Mouse (Mus musculus): ENCODE data around the gene Kif16b. TPM values are rescaled to one million over a fixed set of nuclear protein-coding genes. Genes with fewer than 3 reads are reported as not detected.

The Kif16b gene
- polyA plus RNA-seq, 1 experiment from 2014 or later, result 16.4 TPM

DNA sequence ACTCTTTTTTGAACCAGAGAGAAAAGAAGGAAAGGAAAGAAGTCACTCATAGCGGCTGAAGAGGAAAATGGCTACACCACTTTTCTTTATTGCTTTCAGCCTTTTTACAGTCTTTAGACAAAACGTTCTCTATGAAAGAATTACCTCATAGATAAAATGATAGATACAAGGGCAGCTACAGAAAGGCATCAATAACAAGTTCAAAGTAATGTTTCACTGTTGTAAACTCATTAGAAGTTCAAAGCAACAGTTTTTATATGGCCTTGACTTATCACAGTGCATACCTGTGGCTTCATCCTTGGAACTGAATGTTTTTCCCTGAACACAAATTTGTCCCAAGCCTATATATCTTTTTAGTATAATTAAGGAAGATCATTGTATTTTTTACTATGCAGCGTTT is 62.6 kb downstream of the Kif16b start:
- 56% methylated on average over 3 of the region's 3 CpGs for WGBS
- Histone ChIP-seq H3K27me3 (ENCODE audit: control insufficient read depth, insufficient read depth, low read length) (no peaks in the 10 kb centered on the region), H3K4me2 (ENCODE audit: low read depth, low read length) (no peak overlapping the region), H3K9ac (ENCODE audit: low read length) (no peak overlapping the region), H3K36me3 (ENCODE audit: control insufficient read depth, insufficient read depth, low read length) (no peaks in the 10 kb centered on the region), H3K27ac (ENCODE audit: low read length) (peak overlapping the region; percentile 75), H3K4me1 (ENCODE audit: control insufficient read depth, insufficient read depth, low read length) (0 out of 2 replicates have a peak, but pooled peaks cover 3% of the 10 kb centered on the region), H3K4me3 (replicated peaks; ENCODE audit: low read length) (no peak overlapping the region), H3K9me3 (replicated peaks; ENCODE audit: control insufficient read depth, low read length) (no peaks in the 10 kb centered on the region)
- no peak for ATAC-seq (ENCODE audit: insufficient read depth, low FRiP score)

GRCm38 (mm10) chr2:142838118-142838517 is 63.2 kb downstream of the Kif16b start:
- 24% methylated on average over 1 of the region's 1 CpGs for WGBS
- H3K9ac ChIP-seq (ENCODE audit: low read length), result no peak overlapping the region
- no peaks in the 10 kb centered on the region for H3K9me3 ChIP-seq (replicated peaks; ENCODE audit: control insufficient read depth, low read length)
- ATAC-seq (ENCODE audit: insufficient read depth, low FRiP score), result peak; percentile 82
- 0 out of 2 replicates have a peak, but pooled peaks cover 3% of the 10 kb centered on the region for H3K4me1 ChIP-seq (ENCODE audit: control insufficient read depth, insufficient read depth, low read length)
- no peak overlapping the region for H3K4me3 ChIP-seq (replicated peaks; ENCODE audit: low read length)
- no peaks in the 10 kb centered on the region for H3K27me3 ChIP-seq (ENCODE audit: control insufficient read depth, insufficient read depth, low read length)
- H3K36me3 ChIP-seq (ENCODE audit: control insufficient read depth, insufficient read depth, low read length), result no peaks in the 10 kb centered on the region
- peak overlapping the region; percentile 30 for H3K27ac ChIP-seq (ENCODE audit: low read length)
- no peak overlapping the region for H3K4me2 ChIP-seq (ENCODE audit: low read depth, low read length)

DNA sequence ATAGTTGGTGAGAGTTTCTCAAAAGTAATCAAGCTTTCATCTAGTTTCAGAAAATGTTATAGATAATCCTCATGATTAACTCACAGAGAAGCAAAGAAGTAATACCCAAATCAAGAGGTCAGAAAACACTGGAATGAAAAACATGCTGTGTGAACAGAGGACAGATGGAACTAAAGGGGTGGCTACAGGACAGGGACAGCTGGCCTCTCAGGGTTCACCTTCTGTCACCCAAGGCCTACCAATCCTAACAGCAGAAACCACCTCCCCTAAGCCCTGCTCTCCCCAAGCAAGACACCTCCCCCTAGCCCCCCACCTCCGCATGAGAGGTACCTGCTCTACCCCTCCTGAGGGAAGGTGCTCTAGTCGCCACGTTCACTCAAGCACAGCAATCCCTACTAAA is 66.6 kb downstream of the Kif16b start:
- Histone ChIP-seq H3K4me3 (replicated peaks; ENCODE audit: low read length) (no peak overlapping the region), H3K9me3 (replicated peaks; ENCODE audit: control insufficient read depth, low read length) (no peaks in the 10 kb centered on the region)

DNA sequence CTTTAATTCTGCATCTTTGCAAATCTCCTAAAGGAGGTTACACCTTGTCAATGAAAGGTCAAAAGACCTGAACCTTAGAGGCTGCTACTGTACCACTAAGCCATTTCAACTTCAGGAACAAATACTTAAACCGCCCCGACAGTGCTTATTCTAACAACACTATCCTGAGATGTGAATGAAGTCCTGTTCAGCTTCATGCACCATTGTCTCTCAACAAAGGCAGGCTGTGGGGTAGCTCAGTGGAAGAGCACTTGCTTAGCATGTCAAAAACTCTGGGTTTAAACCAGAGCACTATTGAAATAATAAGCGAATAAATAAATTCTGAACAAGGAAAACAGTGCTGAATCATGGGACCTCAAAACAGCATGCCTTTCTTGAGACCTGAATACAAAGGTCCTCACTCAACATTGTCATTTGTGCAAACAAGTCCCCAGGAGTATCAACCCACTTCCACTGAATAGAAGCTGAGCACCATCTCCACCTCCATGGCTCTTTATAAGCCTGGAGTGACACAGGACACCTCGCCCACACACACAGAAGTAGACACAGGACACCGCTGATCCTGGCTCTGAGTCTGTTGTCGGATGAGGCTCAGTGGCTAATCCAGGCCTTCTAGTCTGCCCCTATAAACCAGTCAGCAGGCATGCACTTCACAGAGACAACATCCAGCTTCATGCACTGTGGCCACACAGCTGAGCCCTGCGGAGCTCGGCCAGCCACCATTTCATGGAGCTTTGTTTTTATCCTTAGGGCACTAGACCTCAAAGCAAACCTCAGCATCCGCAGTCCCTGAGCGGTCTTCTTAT is 68.5 kb downstream of the Kif16b start:
- Histone ChIP-seq H3K36me3 (ENCODE audit: control insufficient read depth, insufficient read depth, low read length) (no peaks in the 10 kb centered on the region), H3K27me3 (ENCODE audit: control insufficient read depth, insufficient read depth, low read length) (no peaks in the 10 kb centered on the region), H3K4me1 (ENCODE audit: control insufficient read depth, insufficient read depth, low read length) (no peaks in the 10 kb centered on the region), H3K9me3 (replicated peaks; ENCODE audit: control insufficient read depth, low read length) (no peaks in the 10 kb centered on the region), H3K4me2 (ENCODE audit: low read depth, low read length) (no peak overlapping the region), H3K9ac (ENCODE audit: low read length) (no peak overlapping the region), H3K4me3 (replicated peaks; ENCODE audit: low read length) (no peak overlapping the region), H3K27ac (ENCODE audit: low read length) (peak overlapping the region; percentile 32; the same call in 1 of the 2 replicates)
- peak; percentile 63; the same call in 1 of the 2 replicates for ATAC-seq (ENCODE audit: insufficient read depth, low FRiP score)
- WGBS, result 65% methylated on average over 10 of the region's 10 CpGs

More for the DNA sequence above, 66.6 kb downstream of the Kif16b start:
- Histone ChIP-seq H3K4me1 (ENCODE audit: control insufficient read depth, insufficient read depth, low read length) (0 out of 2 replicates have a peak, but pooled peaks cover 3% of the 10 kb centered on the region), H3K36me3 (ENCODE audit: control insufficient read depth, insufficient read depth, low read length) (no peaks in the 10 kb centered on the region), H3K4me2 (ENCODE audit: low read depth, low read length) (no peak overlapping the region), H3K9ac (ENCODE audit: low read length) (no peak overlapping the region), H3K27me3 (ENCODE audit: control insufficient read depth, insufficient read depth, low read length) (no peaks in the 10 kb centered on the region), H3K27ac (ENCODE audit: low read length) (no peak overlapping the region)
- 91% methylated on average over 3 of the region's 3 CpGs for WGBS
- ATAC-seq (ENCODE audit: insufficient read depth, low FRiP score), result no peak

- no peak overlapping the region for H3K27ac ChIP-seq (ENCODE audit: low read length)
- 40% methylated on average over 2 of the region's 2 CpGs for WGBS
- no peak overlapping the region for H3K9ac ChIP-seq (ENCODE audit: low read length)
- no peaks in the 10 kb centered on the region for H3K36me3 ChIP-seq (ENCODE audit: control insufficient read depth, insufficient read depth, low read length)
- no peak overlapping the region for H3K4me2 ChIP-seq (ENCODE audit: low read depth, low read length)
- H3K4me1 ChIP-seq (ENCODE audit: control insufficient read depth, insufficient read depth, low read length), result no peaks in the 10 kb centered on the region
- no peaks in the 10 kb centered on the region for H3K27me3 ChIP-seq (ENCODE audit: control insufficient read depth, insufficient read depth, low read length)
- no peaks in the 10 kb centered on the region for H3K9me3 ChIP-seq (replicated peaks; ENCODE audit: control insufficient read depth, low read length)
- no peak overlapping the region for H3K4me3 ChIP-seq (replicated peaks; ENCODE audit: low read length)
- peak; percentile 68; the same call in 1 of the 2 replicates for ATAC-seq (ENCODE audit: insufficient read depth, low FRiP score)
Observed at GRCm38 (mm10) chr2:142813033-142813432, 88.3 kb downstream of the Kif16b start.

DNA sequence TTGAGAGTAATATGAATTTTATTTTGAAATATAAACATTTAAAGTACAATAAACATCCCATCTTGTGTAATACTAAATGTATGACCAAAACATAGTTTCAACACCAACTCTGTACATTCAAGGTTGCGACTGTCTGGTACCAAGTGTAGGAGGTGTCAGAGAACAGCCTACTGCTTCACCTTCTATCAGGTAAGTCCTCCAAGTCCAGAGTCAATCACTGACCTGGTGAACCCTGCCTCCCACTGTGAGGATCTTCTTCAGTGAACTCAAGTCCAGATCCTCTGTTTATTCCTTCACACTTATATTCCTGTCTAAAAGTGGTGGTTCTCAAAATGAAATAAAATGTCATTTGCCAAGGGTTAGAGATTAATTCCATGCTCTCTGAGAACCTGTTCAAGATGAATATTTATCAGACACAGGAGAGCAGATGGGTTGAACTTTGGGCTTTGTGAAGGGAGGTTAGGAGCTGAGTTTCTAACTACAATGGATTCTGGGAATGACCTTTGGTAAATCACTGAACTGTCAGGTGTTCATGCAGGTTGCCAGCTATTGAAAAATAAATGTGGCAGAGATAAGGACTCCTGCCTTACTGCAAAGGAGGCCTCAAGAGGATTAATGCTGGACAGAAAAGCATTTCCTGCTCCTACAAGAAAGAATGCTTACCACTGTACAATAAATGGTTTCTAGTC is 97.4 kb downstream of the Kif16b start:
- Histone ChIP-seq H3K4me3 (replicated peaks; ENCODE audit: low read length) (no peak overlapping the region), H3K4me2 (ENCODE audit: low read depth, low read length) (no peak overlapping the region), H3K9me3 (replicated peaks; ENCODE audit: control insufficient read depth, low read length) (no peaks in the 10 kb centered on the region), H3K27me3 (ENCODE audit: control insufficient read depth, insufficient read depth, low read length) (no peaks in the 10 kb centered on the region), H3K36me3 (ENCODE audit: control insufficient read depth, insufficient read depth, low read length) (no peaks in the 10 kb centered on the region), H3K27ac (ENCODE audit: low read length) (no peak overlapping the region), H3K4me1 (ENCODE audit: control insufficient read depth, insufficient read depth, low read length) (no peaks in the 10 kb centered on the region), H3K9ac (ENCODE audit: low read length) (no peak overlapping the region)
- WGBS, result 94% methylated on average over 1 of the region's 1 CpGs
- ATAC-seq (ENCODE audit: insufficient read depth, low FRiP score), result no peak

GRCm38 (mm10) chr2:142797310-142797709 is 104.0 kb downstream of the Kif16b start:
- H3K9me3 ChIP-seq (replicated peaks; ENCODE audit: control insufficient read depth, low read length), result no peaks in the 10 kb centered on the region
- H3K4me1 ChIP-seq (ENCODE audit: control insufficient read depth, insufficient read depth, low read length), result no peaks in the 10 kb centered on the region
- no peak overlapping the region for H3K9ac ChIP-seq (ENCODE audit: low read length)
- ATAC-seq (ENCODE audit: insufficient read depth, low FRiP score), result no peak
- no peak overlapping the region for H3K4me3 ChIP-seq (replicated peaks; ENCODE audit: low read length)
- no peak overlapping the region for H3K4me2 ChIP-seq (ENCODE audit: low read depth, low read length)
- no peaks in the 10 kb centered on the region for H3K27me3 ChIP-seq (ENCODE audit: control insufficient read depth, insufficient read depth, low read length)
- 33% methylated on average over 6 of the region's 6 CpGs for WGBS
- no peak overlapping the region for H3K27ac ChIP-seq (ENCODE audit: low read length)
- H3K36me3 ChIP-seq (ENCODE audit: control insufficient read depth, insufficient read depth, low read length), result no peaks in the 10 kb centered on the region

DNA sequence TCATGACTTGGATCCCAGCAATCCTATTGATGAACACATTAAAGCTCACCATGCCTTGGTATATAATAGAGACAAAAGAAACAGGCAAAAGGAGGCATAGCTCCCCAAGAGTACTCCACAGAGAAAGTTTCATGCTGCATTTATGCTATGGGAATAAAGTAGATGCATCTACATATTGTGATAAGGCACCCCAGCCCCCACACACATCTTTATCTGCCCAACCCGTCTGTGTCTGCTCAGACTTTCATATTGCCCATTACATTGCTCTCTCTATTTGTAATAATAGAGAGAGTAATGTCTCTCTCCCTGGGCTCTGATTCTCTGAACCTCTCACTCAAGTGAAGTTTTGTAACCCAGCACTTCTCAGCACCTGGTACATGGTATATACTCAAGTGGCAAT is 126.0 kb downstream of the Kif16b start:
- WGBS, result 70% methylated on average over 1 of the region's 1 CpGs
- no peak for ATAC-seq (ENCODE audit: insufficient read depth, low FRiP score)

DNA sequence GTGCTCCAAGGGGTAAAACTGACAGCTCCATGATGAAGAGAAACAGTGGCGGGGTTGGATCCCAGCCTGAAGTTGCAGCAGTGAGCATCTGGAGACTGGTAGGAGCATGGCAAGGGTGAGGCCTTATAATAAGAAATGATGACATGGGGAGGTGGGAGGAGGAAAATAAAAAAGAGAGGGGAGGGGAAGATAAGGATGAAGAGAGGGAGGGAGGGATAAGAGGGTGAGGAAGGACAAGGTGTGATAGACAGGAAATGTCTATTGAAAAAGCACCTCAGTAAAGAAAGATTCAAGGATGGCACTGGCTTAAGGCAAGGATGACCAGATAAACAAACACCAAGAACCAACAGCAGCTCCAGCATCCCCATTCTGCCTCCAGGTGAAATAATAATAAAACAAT is 126.6 kb downstream of the Kif16b start:
- ATAC-seq (ENCODE audit: insufficient read depth, low FRiP score), result no peak

More for the DNA sequence above, 126.0 kb downstream of the Kif16b start:
- Histone ChIP-seq H3K27ac (ENCODE audit: low read length) (no peak overlapping the region), H3K9me3 (replicated peaks; ENCODE audit: control insufficient read depth, low read length) (no peaks in the 10 kb centered on the region), H3K4me1 (ENCODE audit: control insufficient read depth, insufficient read depth, low read length) (no peaks in the 10 kb centered on the region), H3K36me3 (ENCODE audit: control insufficient read depth, insufficient read depth, low read length) (no peaks in the 10 kb centered on the region), H3K4me3 (replicated peaks; ENCODE audit: low read length) (no peak overlapping the region), H3K27me3 (ENCODE audit: control insufficient read depth, insufficient read depth, low read length) (no peaks in the 10 kb centered on the region), H3K9ac (ENCODE audit: low read length) (no peak overlapping the region), H3K4me2 (ENCODE audit: low read depth, low read length) (no peak overlapping the region)

More for the DNA sequence above, 126.6 kb downstream of the Kif16b start:
- Histone ChIP-seq H3K27ac (ENCODE audit: low read length) (no peak overlapping the region), H3K4me3 (replicated peaks; ENCODE audit: low read length) (no peak overlapping the region), H3K4me1 (ENCODE audit: control insufficient read depth, insufficient read depth, low read length) (no peaks in the 10 kb centered on the region), H3K9ac (ENCODE audit: low read length) (no peak overlapping the region), H3K36me3 (ENCODE audit: control insufficient read depth, insufficient read depth, low read length) (no peaks in the 10 kb centered on the region), H3K4me2 (ENCODE audit: low read depth, low read length) (no peak overlapping the region), H3K27me3 (ENCODE audit: control insufficient read depth, insufficient read depth, low read length) (no peaks in the 10 kb centered on the region), H3K9me3 (replicated peaks; ENCODE audit: control insufficient read depth, low read length) (no peaks in the 10 kb centered on the region)
- WGBS, result 57% methylated on average over 1 of the region's 1 CpGs
